Mouse (Mus musculus): ENCODE measurements around the gene Psmb3.

Psmb3 gene

DNA sequence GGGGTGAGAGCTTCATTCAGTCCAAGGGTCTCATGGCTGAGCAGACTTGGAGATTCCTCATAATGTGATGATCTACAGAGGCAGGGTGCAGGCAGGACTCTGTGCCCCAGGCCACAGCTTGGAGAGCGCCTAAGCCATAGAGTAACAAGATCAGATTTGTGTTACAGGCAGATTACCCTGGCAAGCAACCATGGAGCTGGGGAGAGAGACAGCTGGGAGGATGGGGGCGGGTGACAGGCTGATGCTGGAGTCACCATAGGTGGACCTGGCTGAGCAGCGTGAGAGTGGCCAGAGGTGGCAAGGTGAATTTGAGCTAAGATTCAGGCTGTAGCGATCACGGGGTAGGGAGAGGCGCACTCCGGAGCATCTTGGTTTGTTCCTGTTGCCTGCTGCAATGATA, 35.0 kb upstream of the Psmb3 start:
- in situ Hi-C loops (cut with MboI), result no loop called here

DNA sequence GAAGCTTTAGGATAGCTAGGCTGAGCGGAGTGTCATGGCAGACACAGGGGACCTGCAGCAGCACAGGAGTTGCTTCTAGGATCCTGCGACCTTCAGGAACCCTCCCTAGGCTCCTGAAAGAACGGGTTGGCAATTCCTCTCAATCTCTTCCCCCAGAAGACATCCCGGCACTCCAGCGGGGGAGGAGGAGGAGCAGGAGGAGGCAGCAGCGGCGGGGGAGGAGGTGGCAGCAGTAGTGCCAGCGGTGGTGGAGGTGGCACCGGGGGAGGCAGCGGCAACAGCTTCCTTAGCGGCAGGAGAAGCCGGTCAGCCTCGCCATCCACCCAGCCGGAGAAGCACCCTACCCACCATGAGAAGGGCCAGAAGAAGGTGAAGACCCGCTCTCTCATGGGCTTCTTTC, 33.9 kb upstream of the Psmb3 start:
- in situ Hi-C loops (cut with MboI), result no loop called here

DNA sequence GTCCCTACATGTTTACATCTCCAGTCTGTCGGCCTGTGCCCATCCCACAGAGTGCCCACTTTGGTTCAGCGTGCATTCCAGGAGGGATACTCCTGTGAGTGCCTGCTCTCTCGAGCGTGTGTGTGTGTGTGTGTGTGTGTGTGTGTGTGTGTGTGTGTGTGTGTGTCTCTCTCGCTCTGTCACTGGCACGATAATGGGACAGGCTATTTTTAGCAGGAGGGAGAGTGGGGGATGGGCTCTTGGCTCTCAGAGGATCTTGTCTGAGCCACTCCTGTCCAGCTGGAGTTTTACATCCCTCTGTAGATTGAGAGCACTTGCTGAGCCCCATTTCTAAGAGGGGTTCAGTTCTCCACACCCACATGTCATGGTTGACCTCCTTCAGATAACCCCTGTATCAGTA, 33.4 kb upstream of the Psmb3 start:
- in situ Hi-C loops (cut with MboI), result no loop called here

DNA sequence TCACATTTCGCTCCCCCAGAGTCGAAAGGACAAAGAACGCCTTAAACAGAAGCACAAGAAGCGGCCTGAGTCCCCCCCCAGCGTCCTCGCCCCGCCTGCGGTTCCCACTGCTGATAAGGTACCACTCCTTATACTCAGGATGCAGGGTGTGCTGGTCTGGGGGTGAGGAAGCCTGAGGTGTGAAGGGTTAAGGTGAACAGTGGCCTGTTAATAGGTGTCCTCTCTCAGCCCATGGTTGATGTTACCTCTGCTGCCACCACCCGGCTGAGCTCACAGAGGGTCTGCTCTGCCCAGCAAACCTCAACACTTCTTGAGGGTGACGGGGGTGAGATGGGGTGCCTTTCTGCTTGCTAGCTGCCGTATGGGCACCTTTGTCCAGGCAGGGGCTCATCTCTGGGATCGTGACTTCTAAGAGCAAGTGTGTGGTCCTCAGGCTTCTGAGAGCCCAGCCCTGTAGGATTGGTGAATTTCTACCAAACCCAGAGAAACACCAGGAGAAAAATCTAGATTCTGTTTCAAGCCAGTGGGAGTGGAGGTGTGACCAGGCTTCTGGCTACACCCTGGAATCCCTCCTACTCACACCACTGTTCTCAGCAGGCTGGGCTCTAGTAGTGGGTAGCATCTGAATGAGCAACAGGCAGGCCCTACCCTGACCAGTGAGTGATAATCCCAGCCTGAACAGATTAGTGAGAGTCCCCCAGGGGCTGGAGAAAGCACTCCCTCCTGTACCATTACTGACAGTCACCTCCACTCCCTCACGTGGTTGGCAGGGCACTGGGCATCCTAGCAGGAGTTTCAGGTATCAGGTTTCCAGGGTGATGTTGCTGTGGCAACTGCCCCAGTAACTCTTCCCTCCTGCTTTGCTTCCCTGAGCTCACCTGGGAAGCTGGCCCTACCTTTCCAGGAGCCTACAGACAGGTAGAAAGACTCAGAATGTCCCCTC, 32.7 kb upstream of the Psmb3 start:
- in situ Hi-C loops (cut with MboI), result no loop called here

DNA sequence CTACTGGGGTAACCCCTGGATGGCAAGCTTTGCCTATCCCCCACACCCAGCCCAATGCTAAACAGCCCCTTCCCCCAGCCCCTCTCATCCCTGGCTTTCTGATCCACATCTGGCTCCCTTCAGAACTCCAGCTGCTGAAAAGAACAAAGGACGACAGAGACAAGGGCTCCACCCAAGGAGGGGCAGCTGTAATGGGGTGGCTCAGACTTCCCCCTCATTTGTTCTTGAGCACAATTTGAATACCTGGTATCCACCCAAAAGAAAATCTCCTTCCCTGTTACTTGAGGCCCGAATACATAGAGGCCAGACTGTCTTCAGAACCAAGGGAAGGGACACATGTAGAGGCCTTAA, 32.0 kb upstream of the Psmb3 start:
- in situ Hi-C loops (cut with MboI), result no loop called here

DNA sequence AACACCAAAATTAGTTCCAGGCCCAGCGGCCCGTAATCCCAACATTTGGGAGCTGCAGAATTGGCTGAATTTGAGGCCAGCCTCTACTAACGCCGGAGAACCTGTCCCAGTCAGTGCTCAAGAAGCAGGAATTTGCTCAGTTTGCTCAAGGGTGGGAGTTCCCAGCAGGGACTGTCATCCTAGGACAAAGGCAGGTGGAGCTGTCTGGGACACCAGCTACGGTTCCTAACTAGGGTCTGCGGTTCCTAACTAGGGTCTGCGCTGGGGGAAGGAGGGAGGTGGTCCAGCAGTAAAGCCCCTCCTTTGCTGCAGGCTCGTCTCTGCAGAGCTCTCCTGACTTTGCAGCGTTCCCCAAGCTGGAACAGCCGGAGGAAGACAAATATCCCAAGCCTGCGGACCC, 30.1 kb upstream of the Psmb3 start:
- in situ Hi-C loops (cut with MboI), result no loop called here

DNA sequence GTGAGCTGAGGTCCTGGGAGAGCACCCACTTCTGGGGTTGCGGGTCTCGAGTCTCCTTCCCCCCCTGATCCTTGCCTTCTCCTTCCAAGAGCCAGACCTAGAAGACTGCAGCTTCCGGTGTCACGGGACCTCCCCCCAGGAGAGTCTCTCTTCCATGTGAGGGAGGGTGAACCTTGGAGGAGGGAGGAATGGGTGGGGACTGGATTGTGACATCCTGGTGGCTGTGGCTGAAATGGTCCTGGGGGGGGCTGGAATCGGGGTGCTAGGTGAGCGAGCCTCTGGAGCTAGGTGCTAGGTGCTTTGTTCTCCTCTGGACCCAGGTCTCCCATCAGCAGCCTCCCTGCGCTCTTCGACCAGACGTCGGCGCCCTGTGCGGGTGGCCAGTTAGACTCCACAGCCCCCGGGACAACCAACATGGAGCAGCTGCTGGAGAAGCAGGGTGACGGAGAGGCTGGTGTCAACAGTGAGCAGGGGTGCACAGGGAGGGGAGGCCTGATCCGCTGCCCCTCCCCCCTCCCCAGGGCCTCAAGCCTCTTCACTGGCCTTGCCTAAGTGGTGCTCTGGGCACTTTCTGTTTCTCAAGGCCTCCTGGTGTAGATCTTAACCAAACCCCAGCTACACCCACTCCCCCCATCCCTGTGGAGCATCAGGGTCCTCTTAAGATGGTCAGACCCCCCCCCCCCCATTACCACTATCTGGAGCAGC, 27.0 kb upstream of the Psmb3 start:
- in situ Hi-C loops (cut with MboI), result no loop called here

DNA sequence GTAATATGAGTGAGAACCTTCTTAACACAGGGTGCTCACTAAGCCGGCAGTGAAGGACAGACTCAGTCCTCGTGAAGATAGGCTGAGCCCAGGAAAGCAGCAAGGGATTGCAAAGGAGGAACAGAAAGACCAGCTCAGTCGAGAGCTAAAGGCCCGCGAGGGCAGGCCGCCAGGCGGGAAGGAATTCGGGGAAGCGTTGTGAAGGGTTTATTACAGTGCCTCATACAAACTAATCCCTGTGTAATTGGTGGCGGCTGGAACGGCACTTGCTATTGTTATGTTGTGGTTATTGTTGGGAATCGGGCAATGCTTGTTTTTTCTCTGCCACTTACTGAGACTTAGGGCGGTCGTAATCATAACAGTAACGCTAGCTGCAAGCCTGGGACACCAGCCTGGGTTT, 25.8 kb upstream of the Psmb3 start:
- in situ Hi-C loops (cut with MboI), result no loop called here

DNA sequence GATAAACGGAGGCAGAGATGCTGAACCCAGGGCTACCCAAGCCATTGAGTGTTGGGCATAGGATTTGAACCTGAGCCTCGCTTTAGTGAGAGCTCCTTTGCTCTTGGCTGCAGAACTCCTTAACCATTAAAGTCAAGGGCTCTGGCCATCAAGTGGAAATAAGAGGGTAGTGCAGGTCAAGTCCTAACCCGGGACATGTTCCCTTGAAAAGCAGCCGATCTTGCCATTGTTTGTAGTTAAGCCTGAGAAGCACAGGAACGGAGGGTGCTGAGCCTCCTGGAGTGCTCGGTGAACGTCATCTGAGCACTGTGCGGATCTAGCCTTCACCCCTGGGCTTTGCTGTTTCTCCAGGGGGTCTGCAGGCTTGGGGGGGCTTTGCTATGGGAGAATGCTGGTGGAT, 25.4 kb upstream of the Psmb3 start:
- in situ Hi-C loops (cut with MboI), result no loop called here

DNA sequence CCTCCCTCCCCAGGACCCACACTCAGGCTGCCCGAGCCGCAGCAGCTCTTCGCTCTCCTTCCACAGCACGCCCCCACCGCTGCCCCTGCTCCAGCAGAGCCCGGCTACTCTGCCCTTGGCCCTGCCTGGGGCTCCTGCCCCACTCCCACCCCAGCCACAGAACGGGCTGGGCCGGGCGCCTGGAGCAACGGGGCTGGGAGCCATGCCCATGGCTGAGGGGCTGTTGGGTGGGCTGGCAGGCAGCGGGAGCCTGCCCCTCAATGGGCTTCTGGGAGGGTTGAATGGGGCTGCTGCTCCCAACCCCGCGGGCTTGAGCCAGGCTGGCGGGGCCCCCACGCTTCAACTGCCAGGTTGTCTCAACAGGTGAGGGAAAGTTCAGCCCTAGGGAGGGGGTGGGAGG, 24.9 kb upstream of the Psmb3 start:
- in situ Hi-C loops (cut with MboI), result no loop called here

DNA sequence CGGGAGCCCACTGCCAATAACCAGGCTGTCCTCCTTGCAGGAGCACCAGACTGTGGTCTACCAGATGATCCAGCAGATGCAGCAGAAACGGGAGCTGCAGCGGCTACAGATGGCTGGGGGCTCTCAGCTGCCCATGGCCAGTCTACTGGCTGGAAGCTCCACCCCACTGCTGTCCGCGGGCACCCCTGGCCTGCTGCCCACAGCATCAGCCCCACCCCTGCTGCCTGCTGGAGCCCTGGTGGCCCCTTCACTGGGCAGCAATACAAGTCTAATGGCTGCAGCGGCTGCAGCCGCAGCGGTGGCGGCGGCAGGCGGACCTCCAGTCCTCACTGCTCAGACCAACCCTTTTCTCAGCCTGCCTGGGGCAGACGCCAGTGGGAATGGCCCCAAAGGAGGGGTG, 22.8 kb upstream of the Psmb3 start:
- in situ Hi-C loops (cut with MboI), result loop anchor here (5.0 kb wide), 1 partner anchor 33 kb away; no protein-coding TSS in a partner anchor

DNA sequence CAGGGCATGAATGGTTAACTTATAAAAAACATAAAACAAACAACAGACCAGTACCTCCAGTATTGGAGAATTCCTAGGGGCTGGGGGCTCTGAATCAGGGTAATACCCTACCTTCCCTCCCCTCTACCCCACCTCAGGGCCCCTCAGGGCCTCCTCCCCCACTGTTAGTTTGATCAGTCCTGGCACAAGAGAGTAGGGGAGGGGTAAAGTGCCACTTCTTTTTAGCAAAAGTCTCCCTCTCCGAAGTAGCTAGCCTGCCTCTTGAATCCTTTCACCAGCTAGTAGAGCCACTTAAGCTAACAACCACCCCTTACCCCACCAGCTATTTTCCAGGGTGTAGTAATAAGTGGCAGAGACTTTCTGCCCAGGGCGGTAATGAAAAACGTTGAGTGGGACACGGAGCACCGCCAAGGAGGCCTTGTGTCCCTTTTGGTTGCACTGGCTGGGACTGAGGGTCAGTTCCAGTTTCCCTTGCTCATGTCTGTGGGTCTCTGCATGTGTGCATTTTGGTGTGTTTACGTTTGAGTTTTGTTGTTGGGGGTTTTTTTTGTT, 20.6 kb upstream of the Psmb3 start:
- in situ Hi-C loops (cut with MboI), result loop anchor here (5.0 kb wide), 1 partner anchor 35 kb away; no protein-coding TSS in a partner anchor

DNA sequence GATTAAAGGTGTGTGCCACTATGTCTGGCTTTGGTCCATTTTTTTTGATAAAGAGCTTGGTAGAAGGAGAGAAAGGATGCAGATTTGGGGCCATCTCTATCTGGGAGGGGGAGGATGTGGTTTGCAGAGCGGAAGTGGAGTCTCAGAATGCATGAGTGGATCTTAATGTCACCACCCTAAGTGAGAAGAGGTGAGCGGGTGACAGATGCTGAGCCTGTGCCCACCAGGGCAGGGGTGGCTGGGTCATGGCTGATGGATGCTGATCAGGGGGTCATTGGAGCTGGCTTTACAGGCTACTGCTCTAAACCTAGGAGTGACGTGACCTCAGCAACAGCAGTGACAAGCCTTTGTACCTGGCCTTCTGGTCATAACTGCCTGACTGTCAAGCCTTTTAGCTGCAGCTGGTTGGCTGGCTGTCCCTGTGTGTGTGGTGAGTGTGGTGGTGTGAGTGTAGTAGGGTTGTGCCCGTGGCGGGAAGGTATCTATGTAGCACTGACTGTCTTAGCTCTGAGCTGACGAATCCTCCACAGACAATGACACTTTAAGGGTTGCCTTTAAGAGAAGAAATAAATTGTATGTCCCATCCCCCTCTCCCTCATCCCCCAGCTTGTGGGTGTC, 19.0 kb upstream of the Psmb3 start:
- in situ Hi-C loops (cut with MboI), result loop anchor here (5.0 kb wide), 1 partner anchor 37 kb away; no protein-coding TSS in a partner anchor

DNA sequence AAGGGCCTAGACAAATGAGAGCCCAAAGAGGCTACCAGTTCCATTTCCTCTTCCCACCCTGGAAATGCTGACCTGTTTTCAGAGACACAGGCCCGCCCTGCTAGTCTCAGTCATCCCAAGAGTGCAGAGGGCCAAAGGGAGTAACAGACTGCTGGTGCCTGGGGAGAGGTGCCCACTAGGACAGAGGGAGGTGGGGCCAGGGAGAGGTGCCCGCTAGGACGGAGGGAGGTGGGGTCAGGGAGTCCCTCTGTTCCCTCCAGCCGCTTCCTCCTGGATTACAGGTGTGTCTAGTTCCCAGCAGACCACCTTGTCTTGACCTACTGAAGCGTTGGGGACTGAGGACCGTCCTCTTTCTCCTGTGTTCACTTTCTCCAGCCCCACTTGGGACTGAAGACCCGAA, 18.4 kb upstream of the Psmb3 start:
- in situ Hi-C loops (cut with MboI), result loop anchor here (5.0 kb wide), 1 partner anchor 37 kb away; no protein-coding TSS in a partner anchor

DNA sequence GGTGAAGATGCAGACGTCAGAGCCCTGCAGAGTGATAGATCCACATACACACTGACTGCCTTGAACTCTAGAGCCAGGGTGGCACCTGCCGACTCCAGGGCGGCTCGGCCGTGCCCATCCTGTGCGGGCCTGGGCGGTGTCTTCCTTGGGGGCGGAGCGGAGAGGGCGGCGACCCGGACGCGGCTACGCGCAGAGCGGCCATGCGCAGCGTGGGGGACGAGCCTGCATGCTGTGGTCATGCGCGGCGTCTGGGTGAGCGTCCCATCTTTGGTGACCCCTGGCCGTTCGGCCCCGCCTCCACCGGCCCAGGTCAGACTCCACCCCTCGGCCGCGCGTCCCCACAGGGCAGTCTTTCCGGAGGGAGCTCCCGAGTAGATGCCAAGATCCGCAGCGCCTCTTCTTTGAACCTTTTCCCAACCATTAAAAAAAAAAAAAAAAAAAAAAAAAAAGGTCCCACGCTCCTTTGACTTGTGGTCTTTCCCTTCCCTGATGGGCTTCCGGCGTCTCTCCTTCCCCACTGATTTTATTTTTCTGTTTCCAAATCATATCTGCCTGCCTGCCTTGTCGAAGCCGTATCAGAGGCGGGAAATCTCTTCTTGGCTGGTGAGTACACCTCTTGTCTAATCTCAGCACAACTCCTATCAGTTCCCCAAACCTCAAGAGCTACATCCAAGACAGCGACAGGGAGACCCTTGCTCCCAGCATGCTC, 17.4 kb upstream of the Psmb3 start, which contains the start of gene Cisd3:
Gene Cisd3, plus strand, starts transcription at position 214 of the 709 bp plus-strand sequence.
- in situ Hi-C loops (cut with MboI), result no loop called here

DNA sequence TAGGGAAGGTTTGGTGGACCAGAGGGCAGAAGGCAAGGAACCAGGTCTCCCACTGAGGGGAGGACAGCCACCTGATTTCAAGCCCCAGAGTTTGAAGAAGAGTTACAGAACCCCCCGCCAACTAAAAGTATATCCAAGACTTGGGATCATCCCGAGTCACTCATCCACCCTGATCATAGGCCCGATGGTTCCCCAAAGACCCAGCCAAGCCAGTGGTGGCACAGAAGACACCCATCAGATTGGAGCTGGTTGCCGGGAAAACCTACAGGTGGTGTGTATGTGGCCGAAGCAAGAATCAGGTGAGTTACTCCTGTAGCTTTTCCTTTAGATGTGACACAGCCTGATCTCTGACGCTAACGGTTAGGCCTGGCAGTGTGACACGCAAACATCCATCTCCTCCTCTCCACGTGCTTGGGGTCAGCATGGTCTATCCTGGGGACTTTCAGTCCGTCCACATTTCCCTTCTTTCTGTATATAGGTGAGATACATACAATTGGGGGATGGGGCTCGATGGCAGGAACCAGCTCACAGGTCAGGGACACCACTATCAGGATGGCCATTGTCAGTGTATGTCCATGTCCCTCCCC, 16.8 kb upstream of the Psmb3 start:
- in situ Hi-C loops (cut with MboI), result no loop called here

DNA sequence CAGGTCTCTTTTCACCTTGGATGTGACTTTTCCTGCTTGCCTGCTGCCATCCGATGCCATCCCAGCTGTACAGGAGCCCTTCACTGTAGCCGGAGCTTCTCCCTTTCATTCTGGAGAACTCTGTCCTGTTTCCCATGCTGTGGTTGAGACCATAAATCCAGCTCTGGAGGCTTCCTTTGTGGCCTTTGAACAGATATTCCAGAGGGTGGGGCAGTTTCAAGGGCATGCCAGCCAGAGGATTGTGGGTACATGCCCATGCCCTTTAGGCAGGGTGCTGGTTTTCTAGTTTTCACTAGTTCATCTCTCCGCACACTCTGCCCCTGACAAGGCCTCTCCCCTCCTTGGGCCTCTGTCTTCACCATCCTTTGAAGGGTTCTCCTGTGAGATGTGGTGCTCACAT, 16.1 kb upstream of the Psmb3 start:
- in situ Hi-C loops (cut with MboI), result no loop called here

DNA sequence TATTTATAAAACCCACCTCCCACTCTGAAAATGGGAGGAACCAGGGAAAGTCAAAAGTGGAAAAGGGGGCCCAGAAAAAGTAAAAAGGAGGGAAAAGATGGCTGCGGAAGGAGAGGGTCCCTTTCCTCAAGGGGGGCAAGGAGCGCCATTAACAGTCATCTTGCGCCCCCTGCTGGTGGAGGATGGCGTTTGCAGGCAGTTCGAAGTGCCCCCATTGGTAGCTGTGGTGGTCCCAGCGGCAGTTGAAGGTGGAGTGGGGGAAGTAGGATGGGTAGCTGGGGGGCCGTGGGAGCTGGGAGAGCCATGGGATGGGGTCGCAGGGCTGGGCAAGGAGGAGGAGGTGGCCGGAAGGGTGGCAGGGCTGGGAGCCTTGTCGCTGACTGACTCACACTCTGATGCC, 13.3 kb upstream of the Psmb3 start:
- in situ Hi-C loops (cut with MboI), result no loop called here

DNA sequence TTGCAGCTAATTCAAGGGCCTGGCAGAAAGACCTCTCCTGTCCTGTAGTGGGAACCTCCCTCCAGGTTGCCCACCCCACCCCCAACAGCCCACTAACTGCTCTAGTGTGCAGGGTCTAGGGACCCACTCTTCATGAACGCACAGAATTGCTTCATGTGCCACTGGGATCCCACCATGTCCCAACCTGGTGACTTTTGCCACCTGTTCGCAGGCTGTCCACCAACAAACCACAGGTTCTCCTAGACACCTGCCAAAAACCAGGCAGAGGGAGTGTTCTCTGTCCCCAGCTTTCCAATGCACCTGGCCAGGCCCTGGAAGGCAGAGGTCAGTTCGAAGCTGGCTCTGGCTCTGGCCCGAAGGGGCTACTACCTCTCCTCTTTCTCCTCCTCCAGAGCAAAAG, 8.8 kb upstream of the Psmb3 start:
- in situ Hi-C loops (cut with MboI), result no loop called here

DNA sequence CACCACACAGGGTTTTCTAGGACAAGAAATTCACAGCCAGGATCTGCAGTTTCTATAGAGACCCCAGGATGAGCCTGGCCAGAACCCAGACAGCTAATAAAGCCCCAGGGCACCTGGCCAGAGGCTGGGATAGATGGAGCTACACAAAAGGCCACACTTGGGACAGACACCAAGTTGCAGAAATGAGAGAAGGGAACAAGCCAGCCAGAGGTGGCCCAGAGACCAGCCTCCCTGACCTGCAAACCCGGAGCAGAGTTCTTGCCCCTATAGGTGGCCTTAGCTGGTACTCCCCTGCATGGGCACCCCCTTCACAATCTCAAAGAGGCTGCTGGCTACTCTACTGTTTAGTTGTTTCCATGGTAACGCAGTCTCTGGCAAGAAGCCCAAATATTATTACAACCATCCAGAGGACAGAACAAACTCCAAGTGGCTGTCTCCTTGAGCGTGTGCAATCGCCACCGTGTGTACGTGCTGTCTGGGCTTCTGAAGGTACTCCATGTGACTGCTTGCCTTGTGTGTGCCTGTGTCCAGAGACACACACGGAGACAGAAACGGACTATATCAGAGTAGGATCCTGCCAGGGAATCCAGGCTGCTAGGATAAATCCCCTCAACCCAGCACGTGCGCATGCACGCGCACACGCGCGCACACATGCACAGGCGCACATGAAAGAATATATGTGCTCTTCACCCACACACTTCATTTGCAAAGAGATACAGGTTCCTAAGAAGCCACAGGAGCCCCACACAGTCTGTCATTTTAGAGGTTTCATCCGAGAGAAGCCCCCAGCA, 8.1 kb upstream of the Psmb3 start:
- in situ Hi-C loops (cut with MboI), result no loop called here
